Mouse (Mus musculus): ENCODE results near the gene Ankrd2. TPM values are rescaled to one million over a fixed set of nuclear protein-coding genes. Genes with fewer than 3 reads are reported as not detected.

Gene Ankrd2
- polyA plus RNA-seq, 1 experiment from 2014 or later: 0.56 TPM

- Histone ChIP-seq H3K4me1 (no peaks in the 10 kb centered on the region), H3K27me3 (replicated peaks) (no peaks in the 10 kb centered on the region), H3K36me3 (replicated peaks) (no peaks in the 10 kb centered on the region), H3K4me3 (no peak overlapping the region), H3K9me3 (no peaks in the 10 kb centered on the region), H3K4me2 (no peak overlapping the region), H3K27ac (no peak overlapping the region), H3K9ac (no peak overlapping the region)
- ATAC-seq (replicated peaks): no peak
- WGBS: 91% methylated on average over 12 of the region's 12 CpGs
Measured at GRCm38 (mm10) chr19:42001253-42001980, 34.4 kb upstream of the Ankrd2 start.

GRCm38 (mm10) chr19:42004258-42004657 is 31.5 kb upstream of the Ankrd2 start:
- H3K4me2 ChIP-seq: no peak overlapping the region
- H3K36me3 ChIP-seq (replicated peaks): no peaks in the 10 kb centered on the region
- no peak overlapping the region for H3K9ac ChIP-seq
- no peak for ATAC-seq (replicated peaks)
- H3K4me3 ChIP-seq: no peak overlapping the region
- no peaks in the 10 kb centered on the region for H3K27me3 ChIP-seq (replicated peaks)
- H3K9me3 ChIP-seq: no peaks in the 10 kb centered on the region
- 75% methylated on average over 6 of the region's 6 CpGs for WGBS
- no peak overlapping the region for H3K27ac ChIP-seq
- H3K4me1 ChIP-seq: no peaks in the 10 kb centered on the region; the same call in 1 of the 2 replicates

DNA sequence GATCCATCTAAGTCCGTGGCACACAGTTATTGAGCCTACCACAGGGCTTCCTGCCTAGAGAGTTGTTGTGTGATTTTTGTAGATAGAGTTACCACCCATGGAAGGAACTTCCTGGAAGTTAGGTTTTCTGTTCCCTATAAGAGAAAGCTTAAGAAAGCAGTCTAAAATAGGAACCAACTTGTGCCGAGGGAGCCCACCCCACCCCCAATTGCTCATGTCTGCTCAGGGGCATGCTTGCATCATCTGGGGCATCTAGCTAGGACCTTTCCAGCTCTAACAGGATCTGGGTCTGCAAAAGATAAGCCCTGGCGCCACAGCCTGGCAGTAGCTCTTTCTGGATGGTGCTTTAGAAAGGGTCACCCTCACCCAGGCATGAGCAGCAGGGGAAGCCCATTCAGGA is 30.2 kb upstream of the Ankrd2 start:
- no peak overlapping the region for H3K9ac ChIP-seq

DNA sequence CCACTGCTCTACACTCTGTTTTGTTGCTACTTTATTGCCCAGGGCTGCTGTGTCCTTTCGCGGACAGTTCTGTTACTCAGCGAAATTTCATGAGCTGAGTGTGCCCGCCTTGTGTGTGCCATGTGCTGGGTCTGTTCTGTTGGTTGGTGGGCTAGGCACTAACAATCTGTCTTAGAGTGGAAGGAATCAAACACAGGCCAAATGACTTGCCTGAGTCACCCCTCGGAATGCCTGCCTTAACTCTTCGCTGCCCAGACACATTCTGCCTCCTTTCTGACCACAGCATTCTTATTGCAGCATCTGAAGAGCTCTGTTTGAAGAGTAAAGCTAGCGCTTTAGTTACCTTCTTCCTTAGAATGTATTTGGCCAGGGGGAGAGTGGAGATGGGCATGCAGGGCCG is 29.2 kb upstream of the Ankrd2 start:
- WGBS: 74% methylated on average over 8 of the region's 8 CpGs
- H3K9me3 ChIP-seq: no peaks in the 10 kb centered on the region

More for the DNA sequence above, 30.2 kb upstream of the Ankrd2 start:
- H3K27ac ChIP-seq: no peak overlapping the region
- no peaks in the 10 kb centered on the region for H3K9me3 ChIP-seq
- H3K36me3 ChIP-seq (replicated peaks): no peaks in the 10 kb centered on the region
- H3K4me2 ChIP-seq: no peak overlapping the region
- 80% methylated on average over 3 of the region's 3 CpGs for WGBS
- no peaks in the 10 kb centered on the region; the same call in 1 of the 2 replicates for H3K4me1 ChIP-seq
- H3K27me3 ChIP-seq (replicated peaks): no peaks in the 10 kb centered on the region
- no peak for ATAC-seq (replicated peaks)
- H3K4me3 ChIP-seq: no peak overlapping the region

GRCm38 (mm10) chr19:42008586-42008985 is 27.2 kb upstream of the Ankrd2 start:
- Histone ChIP-seq H3K4me3 (no peak overlapping the region), H3K9me3 (no peaks in the 10 kb centered on the region), H3K9ac (no peak overlapping the region), H3K4me2 (no peak overlapping the region), H3K27ac (no peak overlapping the region), H3K4me1 (no peaks in the 10 kb centered on the region; the same call in 1 of the 2 replicates), H3K36me3 (replicated peaks) (no peaks in the 10 kb centered on the region), H3K27me3 (replicated peaks) (no peaks in the 10 kb centered on the region)
- ATAC-seq (replicated peaks): no peak
- WGBS: 64% methylated on average over 3 of the region's 3 CpGs

More for the DNA sequence above, 29.2 kb upstream of the Ankrd2 start:
- Histone ChIP-seq H3K4me2 (no peak overlapping the region), H3K4me3 (no peak overlapping the region), H3K27ac (no peak overlapping the region), H3K9ac (no peak overlapping the region), H3K4me1 (no peaks in the 10 kb centered on the region; the same call in 1 of the 2 replicates), H3K27me3 (replicated peaks) (no peaks in the 10 kb centered on the region), H3K36me3 (replicated peaks) (no peaks in the 10 kb centered on the region)
- ATAC-seq (replicated peaks): no peak

DNA sequence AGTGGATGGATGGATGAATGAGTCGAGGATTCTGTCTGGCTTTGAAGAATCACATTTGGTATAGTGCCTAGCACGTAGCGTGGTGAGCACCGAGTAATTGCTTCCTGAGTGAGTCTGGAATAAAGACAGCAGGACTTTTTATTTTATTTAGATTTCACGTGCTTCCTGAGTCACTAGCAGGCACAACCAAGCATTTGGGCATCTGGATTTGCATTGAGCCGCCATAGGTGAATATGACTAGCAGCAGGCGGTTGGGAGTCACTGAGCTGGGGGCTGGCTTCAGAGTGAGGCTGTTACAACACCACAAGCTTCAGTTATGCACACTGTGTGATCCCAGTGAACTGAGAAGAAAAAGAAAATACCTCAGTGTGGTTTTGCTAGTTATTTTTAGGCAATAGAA is 26.7 kb upstream of the Ankrd2 start:
- Histone ChIP-seq H3K4me1 (no peaks in the 10 kb centered on the region; the same call in 1 of the 2 replicates), H3K27ac (no peak overlapping the region), H3K4me2 (no peak overlapping the region), H3K4me3 (no peak overlapping the region), H3K9me3 (no peaks in the 10 kb centered on the region), H3K36me3 (replicated peaks) (no peaks in the 10 kb centered on the region), H3K27me3 (replicated peaks) (no peaks in the 10 kb centered on the region), H3K9ac (no peak overlapping the region)
- ATAC-seq (replicated peaks): no peak
- WGBS: 76% methylated on average over 7 of the region's 7 CpGs

DNA sequence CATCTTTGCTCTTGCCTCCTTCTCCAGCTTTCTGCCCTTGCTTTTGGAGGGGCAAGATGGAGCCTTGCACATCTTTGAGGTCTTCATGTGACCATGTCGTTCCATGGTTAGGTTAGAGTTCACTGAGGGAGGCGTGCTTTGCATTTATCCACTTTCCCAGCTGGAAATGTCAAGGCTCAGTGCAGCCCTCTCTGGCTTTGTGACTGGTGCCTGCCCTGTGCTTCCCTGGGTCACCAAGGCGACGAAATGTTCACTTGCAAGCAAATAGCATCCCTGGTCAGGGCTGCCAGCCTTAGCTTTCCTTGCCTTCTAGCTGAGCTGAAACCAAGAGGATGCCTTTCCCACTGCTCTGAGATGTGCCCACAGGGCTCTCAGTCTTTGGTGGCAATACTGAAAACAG is 25.4 kb upstream of the Ankrd2 start:
- no peaks in the 10 kb centered on the region for H3K9me3 ChIP-seq
- H3K36me3 ChIP-seq (replicated peaks): no peaks in the 10 kb centered on the region
- H3K27me3 ChIP-seq (replicated peaks): no peaks in the 10 kb centered on the region
- H3K4me2 ChIP-seq: no peak overlapping the region
- no peak overlapping the region for H3K9ac ChIP-seq
- H3K4me3 ChIP-seq: no peak overlapping the region
- H3K4me1 ChIP-seq: no peaks in the 10 kb centered on the region; the same call in 1 of the 2 replicates
- 56% methylated on average over 4 of the region's 4 CpGs for WGBS
- no peak for ATAC-seq (replicated peaks)
- H3K27ac ChIP-seq: no peak overlapping the region

DNA sequence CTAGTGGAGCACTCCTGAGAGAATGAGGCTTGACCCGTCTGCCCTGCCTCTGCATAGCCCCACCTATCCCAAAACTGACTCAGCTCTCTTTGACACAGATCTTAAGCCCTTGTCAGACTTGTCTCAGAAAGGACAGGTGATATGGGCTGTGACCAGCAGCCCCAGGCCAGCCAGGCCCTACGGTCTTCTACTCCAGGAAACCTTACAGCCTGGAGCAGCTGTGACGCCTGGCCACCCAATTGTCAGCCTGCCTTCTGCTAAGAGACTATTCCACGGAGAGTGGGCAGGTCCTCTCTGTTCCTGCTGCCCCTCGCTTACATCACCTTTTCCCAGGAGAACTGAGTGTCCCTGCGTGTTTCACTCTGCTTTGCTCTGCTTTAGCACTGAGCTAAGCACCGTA is 24.7 kb upstream of the Ankrd2 start:
- Histone ChIP-seq H3K4me3 (no peak overlapping the region), H3K4me2 (no peak overlapping the region), H3K27ac (no peak overlapping the region), H3K36me3 (replicated peaks) (no peaks in the 10 kb centered on the region), H3K9me3 (no peaks in the 10 kb centered on the region), H3K4me1 (no peaks in the 10 kb centered on the region; the same call in 1 of the 2 replicates), H3K27me3 (replicated peaks) (no peaks in the 10 kb centered on the region), H3K9ac (no peak overlapping the region)
- no peak for ATAC-seq (replicated peaks)
- 83% methylated on average over 7 of the region's 7 CpGs for WGBS

GRCm38 (mm10) chr19:42014231-42014825 is 21.5 kb upstream of the Ankrd2 start:
- Histone ChIP-seq H3K4me3 (no peak overlapping the region), H3K27me3 (replicated peaks) (no peaks in the 10 kb centered on the region), H3K36me3 (replicated peaks) (no peaks in the 10 kb centered on the region), H3K4me2 (no peak overlapping the region), H3K4me1 (no peaks in the 10 kb centered on the region), H3K9me3 (no peaks in the 10 kb centered on the region), H3K27ac (no peak overlapping the region), H3K9ac (no peak overlapping the region)
- 83% methylated on average over 3 of the region's 3 CpGs for WGBS
- no peak for ATAC-seq (replicated peaks)

GRCm38 (mm10) chr19:42015001-42015400 is 20.8 kb upstream of the Ankrd2 start:
- no peaks in the 10 kb centered on the region for H3K27me3 ChIP-seq (replicated peaks)
- no peak overlapping the region for H3K9ac ChIP-seq
- H3K4me3 ChIP-seq: no peak overlapping the region
- H3K36me3 ChIP-seq (replicated peaks): no peaks in the 10 kb centered on the region
- H3K27ac ChIP-seq: no peak overlapping the region
- no peaks in the 10 kb centered on the region for H3K4me1 ChIP-seq
- no peak for ATAC-seq (replicated peaks)
- no peak overlapping the region for H3K4me2 ChIP-seq
- no peaks in the 10 kb centered on the region for H3K9me3 ChIP-seq
- WGBS: 80% methylated on average over 6 of the region's 6 CpGs

DNA sequence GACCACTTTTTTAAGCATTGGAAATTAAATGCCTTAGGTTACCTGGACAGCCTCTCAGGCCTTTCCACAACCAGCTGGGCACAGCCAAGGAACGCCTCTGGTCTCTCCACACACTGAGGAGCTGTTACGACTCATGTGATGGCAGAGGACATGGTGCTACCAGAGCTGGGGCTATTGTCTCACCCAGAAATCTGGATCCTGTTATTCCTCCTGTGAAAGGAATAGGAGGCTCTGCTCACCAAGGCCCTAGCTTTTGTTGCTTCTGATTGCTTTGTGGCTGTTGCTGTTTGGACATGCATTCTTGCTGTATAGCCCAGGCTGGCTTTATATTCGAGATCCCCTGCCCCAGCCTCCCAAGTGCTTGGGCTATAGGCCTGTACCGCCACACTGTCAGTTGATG is 19.5 kb upstream of the Ankrd2 start:
- no peaks in the 10 kb centered on the region for H3K27me3 ChIP-seq (replicated peaks)
- no peak for ATAC-seq (replicated peaks)
- no peaks in the 10 kb centered on the region for H3K36me3 ChIP-seq (replicated peaks)
- H3K4me1 ChIP-seq: no peaks in the 10 kb centered on the region
- no peak overlapping the region for H3K4me2 ChIP-seq
- 71% methylated on average over 4 of the region's 4 CpGs for WGBS
- H3K27ac ChIP-seq: no peak overlapping the region
- H3K4me3 ChIP-seq: no peak overlapping the region
- H3K9ac ChIP-seq: no peak overlapping the region
- H3K9me3 ChIP-seq: no peaks in the 10 kb centered on the region

DNA sequence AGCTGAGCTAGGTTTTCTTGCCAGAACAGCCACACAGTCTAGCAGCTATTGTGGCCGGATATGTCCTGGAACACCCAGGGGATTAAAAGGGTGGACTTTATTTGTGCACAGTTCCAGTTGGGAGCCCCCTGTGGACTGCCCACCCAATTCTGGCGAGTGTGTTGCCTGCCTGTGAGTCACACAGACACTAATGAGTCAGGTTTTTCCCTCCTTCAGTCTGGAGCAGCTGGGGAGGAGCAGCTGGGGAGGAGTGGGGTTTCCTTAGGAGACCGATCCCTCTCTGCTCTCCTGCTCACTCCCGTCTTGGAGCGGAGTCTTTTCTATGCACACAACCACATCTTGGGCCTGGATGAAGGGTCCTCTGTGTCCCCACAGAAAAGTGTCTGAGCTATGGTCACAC is 19.0 kb upstream of the Ankrd2 start:
- Histone ChIP-seq H3K4me1 (no peaks in the 10 kb centered on the region), H3K4me3 (no peak overlapping the region), H3K9ac (no peak overlapping the region), H3K27me3 (replicated peaks) (no peaks in the 10 kb centered on the region), H3K36me3 (replicated peaks) (no peaks in the 10 kb centered on the region), H3K27ac (peak overlapping the region; percentile 13; the same call in 1 of the 2 replicates), H3K9me3 (no peaks in the 10 kb centered on the region), H3K4me2 (no peak overlapping the region)
- ATAC-seq (replicated peaks): no peak
- WGBS: 54% methylated on average over 5 of the region's 5 CpGs

All from midbrain, embryonic 15.5 days (tissue).